Mouse (Mus musculus) CH12F3 (cell line): ENCODE measurements around the gene Olfr541.
"Not testable (repeated sequence)": the region's sequence is repeated elsewhere in the genome, so short reads cannot be mapped to it uniquely, and the experiment has no call there.

Source experiments
- in situ Hi-C: fragments of 300-500 bp; cut with MboI; formaldehyde crosslinking; loops from 2 replicates; pipeline ENCODE4 v1.14.3; 2020; ENCODE audit warnings: low sequenced_read_pairs

The Olfr541 gene

DNA sequence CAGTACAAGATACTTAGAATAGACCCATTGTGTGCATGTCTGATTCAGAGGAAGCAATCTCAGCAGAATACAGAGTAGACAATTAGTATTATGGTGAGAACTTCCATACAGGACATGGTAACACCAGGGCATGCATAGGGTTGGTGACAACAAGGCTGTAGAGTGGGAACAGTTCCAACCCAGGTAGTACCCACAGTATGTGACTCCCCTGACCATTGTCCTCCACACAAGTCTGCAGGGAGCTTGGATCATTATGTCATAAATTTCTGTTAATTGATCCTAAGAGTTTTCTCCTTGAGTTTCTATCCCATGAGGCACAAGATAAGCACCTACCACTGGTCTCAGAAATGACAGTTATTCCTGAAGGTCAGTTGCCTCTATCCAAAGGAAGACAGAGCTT lies at the start of gene Olfr541:
Gene Olfr541, plus strand, starts transcription at position 301 of the 400 bp plus-strand sequence.
- in situ Hi-C loops: no loop called here

DNA sequence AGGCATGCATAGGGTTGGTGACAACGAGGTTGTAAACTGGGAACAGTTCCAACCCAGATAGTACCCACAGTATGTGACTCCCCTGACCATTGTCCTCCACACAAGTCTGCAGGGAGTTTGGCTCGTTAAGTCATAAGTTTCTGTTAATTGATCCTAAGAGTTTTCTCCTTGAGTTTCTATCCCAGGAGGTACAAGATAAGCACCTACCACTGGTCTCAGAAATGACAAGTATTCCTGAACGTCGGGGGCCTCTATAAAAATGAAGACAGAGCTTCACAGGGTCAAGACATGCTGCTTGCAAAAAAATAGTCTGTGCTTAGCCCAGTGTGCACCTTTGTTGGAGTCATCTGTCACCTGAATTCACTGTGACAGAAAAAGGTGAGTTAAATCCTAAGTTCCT lies 37.4 kb upstream of the Olfr541 start, which contains the start of gene Olfr539:
Gene Olfr539, plus strand, starts transcription at position 301 of the 400 bp plus-strand sequence.
- in situ Hi-C loops: no loop called here

DNA sequence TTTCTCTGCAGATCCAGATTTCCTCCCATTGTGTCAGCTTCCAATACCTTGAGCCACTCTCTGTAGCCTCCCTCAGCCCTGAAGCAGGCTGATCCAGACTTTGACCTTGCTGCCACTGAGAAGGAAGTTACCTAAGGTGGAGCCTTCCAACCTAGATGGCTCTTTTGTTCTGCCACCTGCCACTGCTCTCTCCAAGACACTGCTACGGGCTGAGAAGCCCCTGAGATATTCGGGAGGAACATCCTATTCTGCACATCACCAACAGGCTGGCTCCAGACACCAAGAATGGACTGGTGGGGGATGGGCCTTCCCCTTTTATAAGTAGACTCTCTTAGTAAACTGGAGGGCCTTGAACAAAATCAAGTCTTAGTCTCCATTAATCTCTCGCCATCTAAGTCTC lies 26.4 kb upstream of the Olfr541 start:
- in situ Hi-C loops: not testable (repeated sequence)

DNA sequence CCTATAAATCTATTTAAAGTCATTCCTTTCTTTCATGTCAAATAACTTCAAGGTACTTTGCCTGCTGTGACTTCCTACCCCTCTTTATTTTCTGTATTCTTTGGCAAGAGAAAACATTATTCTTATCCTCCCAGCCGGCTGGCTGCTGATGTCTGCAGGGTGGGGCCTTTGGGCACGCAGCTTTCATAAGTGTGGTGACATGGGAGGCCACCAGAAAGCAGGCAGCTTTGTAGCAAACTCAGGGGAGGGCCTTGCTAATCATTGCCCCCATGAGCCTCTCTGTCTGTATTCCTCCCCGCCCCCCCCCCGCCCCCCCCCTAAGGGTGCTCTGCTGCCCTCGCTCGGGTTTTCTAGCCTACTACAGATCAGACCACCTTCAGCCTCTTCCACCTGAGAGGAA lies 21.2 kb upstream of the Olfr541 start:
- in situ Hi-C loops: no loop called here

DNA sequence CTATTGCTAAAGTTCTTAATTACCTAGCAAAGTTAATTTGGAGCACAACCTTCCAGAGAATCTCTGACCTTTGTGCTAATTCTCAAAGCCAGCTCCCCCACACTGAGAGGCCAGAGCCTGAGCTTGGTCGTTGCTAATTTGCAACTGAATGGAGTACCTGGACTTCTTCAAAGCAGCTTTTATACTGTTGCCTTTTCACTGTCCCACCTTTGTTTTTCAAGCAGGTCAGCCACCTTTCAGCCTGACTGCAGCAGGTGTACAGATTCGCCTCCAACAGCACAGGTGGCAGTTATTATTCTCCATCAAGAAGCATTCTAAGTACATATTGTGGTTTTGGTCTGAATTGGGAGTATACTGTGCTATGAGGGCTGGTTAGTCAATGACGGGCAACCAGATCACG lies 17.5 kb upstream of the Olfr541 start:
- in situ Hi-C loops: not testable (repeated sequence)

DNA sequence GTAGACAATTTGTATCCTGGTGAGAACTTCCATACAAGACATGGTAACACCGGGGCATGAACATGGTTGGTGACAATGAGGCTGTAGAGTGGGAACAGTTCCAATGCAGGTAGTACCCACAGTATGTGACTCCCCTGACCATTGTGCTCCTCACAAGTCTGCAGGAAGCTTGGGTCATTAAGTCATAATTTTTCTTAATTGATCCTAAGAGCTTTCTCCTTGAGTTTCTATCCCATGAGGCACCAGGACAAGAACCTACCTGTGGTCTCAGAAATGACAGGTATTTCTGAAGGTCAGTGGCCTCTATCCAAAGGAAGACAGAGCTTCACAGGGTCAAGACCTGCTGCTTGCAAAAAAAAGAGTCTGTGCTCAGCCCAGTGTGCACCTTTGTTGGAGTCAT lies 15.4 kb upstream of the Olfr541 start, which contains the start of gene Olfr45:
Gene Olfr45, plus strand, starts transcription at position 301 of the 400 bp plus-strand sequence.
- in situ Hi-C loops: no loop called here

DNA sequence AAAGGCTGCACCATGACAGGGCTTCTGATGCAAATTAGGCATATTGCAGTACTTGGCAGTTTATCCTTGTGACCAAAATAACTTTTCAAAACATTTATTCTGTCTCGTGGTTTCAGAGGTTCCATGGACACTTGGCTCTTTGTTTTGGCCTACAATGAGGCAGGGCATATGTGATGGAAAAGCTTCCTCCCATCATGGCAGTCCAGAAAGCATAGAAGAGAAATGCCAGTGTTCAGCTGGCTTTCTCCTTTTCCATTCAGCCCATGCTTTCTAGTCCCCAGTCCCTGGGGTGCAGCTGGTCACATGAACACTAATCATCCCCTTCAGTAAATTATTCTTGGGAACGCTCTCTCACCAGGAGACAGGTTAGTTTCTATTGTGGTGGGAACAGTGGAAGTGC lies 9.3 kb downstream of the Olfr541 start:
- in situ Hi-C loops: no loop called here

DNA sequence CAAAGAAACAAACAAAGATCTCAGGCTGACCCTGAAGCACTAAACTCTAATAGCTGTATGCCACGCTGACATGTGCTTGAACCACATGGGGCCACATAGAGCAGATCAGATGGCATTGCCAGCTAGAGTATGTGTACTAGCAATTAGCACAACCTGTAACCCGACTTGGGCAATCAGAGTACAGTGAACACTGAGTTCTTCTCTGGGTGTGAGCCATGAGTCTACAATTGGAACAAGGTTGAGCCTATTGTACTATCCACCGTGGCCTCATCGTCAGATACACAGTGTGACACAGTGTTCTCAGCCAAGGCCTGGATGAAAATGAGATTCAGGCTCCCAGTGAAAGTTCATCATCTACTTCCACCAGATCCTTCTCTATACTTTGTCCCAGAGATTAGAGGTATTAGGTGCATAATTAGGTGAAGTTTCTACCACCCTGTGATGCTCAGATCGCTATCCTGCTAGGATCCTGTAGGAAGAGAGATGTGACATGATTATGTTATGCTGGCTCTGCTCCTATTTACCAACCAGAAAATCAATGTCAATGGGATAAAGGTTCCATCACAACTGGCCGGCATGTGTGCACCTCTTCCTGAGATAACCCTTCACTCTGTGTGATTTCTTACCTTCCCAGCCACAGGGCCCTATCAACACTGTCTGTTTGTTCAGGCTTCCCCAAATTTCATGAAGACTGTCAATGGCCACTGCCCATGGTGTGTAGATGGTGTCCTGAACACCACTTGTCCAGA lies 10.6 kb downstream of the Olfr541 start:
- in situ Hi-C loops: no loop called here

DNA sequence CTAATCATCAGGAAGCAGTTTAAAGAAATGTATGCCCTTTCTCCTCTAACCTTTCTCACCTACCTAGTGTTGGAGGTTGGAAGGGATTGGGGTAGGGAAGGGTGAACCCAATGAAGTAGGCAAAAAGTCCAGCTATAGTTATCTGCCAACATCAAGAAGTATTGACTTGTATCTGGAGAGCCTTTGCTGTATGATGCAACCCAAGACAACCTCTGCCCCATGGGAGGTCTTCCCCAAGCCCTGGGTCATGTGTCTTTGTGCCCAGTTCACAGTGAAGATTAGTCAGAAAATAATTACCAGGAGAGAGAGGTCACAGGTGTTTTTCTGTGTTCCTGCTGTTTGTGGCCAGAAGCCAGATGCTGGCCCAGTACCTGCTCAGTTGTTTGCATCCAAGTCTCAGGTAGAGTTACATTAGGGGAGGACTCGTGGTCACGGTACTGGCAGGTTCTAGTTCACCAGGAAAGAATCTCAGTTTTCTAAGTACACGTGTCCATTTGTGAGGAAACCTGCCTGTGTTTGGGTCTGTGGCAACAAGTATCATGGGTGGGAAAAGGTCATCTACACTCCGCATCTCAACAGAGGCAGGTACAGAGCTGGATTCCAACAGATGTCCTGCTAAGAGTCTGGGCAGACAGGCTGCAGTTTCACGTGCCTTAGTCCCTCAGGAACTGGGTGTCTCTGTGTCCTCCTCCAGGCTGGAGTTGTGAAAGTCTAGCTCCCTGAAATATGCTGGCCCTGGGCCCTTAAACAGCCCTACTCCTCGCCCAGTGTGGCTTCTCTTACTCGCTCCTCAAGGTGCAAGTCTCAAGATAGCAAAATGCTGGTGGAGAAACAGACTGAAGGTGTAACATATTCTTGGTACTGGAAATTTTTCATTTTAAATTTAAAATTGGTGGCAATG lies 20.3 kb downstream of the Olfr541 start:
- in situ Hi-C loops: no loop called here

DNA sequence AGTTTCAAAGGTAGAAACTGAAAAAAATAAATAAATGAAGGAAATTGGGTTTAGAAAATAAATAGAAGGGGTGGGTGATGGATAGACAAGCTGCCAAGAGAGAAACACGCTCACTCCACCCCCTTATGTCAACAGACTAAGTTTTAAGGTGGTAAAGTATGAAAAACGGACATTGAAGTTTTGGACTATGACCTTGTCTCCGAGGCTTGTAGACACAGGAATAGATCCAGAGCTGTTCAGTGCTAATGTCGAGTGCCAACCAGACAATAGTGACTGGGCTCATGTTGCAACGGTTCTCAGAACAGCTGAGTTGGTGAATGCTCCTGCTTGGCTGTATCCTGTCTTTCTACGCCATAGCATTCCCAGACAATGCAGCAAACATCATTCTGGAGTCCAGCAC lies 24.0 kb downstream of the Olfr541 start:
- in situ Hi-C loops: no loop called here

DNA sequence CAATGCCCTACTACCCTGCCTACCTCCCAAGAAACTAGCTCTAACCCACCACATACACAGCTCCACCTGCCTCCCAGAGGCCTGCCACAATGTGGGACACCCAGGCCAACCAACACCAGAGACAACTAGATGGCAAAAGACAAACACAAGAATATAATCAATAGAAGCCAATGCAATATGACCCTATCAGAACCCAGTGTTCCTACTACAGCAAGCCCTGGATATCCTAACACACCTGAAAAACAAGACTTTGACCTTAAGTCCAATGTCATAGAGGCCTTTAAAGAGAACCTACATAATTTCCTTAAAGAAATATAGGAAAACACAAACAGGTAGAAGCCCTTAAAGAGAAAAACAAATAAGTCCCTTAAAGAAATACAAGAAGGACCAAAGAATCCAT lies 28.5 kb downstream of the Olfr541 start:
- in situ Hi-C loops: no loop called here

DNA sequence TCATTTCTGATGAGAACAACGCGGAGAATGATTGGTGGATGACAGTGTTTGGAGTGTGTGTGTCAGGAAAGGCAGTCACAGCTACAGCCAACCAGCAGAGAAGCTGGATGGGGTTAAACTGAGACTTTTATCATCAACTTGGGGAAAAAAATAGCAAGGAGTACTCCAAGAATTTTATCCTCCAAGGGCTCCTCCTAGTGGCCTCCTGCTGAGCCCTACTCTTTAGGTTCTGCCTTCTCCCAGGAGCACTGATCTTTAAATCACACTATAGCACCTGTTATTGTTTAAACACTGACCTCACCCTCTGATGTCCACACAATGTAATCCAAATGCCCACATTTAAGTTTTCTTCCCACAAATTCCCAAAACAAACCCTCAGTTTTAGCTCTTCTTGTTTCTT lies 36.1 kb downstream of the Olfr541 start:
- in situ Hi-C loops: no loop called here

DNA sequence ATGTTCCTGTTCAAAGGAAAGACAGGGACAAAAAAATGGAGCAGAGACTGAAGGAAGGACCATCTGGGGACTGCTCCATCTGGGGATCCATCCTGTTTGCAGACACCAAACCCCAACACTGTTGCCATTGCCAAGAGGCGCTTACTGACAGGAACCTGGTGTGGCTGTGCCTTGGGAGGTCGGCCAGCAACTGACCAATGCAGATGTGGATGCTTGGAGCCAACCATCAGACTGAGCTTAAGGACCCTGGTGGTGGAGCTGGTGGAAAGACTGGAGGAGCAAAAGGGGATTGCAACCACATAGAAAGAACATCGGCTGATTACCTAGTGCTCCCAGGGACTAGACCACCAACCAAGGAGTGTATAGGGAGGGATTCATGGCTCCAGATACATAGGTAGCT lies 50.3 kb downstream of the Olfr541 start:
- in situ Hi-C loops: no loop called here

DNA sequence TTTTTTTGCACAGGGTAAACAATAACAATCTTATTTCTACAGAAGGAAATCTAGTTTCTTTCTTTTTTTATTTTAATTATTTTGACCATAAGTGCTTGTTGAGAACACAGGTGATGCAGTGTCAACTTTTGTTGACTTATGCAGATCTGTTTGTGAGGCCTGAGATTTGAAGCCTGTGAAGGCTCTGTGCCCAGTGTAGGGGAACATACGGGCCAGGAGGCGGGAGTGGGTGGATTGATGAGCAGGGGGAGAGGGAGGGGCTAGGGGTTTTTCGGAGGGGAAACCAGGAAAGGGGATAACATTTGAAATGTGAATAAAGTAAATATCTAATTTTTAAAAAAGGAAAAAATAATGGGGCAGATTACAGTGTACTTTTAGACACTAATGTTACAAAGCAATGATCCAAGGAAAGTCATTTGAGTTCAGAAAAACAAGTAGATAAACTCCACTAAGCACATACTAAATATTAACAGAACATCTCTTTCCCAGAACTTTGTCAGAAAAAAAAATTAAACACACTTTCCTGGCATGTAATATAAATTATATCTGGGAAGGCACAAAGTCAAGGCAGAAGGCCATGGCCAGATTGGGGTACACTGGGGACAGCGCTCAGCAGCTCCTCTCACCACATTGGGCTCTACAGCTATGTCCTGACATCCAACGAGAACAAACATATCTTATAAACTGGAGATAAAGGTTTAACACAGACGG lies 51.2 kb downstream of the Olfr541 start:
- in situ Hi-C loops: no loop called here

DNA sequence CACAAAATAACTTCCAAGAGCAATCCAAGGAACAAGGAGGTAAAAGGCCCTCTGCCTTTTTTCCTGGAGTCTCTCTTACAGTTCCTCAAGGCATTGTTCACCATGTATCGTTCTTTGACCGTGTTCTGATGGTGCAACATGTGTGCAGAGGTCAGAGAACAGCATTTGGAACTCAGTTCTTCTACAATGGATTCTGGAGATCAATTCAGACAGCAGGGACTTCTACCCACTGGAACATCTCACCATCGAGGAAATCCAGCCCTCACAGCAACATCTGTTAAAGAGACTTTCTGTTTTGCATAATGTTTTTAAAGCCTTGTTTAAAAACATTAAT lies 51.7 kb downstream of the Olfr541 start:
- in situ Hi-C loops: no loop called here

DNA sequence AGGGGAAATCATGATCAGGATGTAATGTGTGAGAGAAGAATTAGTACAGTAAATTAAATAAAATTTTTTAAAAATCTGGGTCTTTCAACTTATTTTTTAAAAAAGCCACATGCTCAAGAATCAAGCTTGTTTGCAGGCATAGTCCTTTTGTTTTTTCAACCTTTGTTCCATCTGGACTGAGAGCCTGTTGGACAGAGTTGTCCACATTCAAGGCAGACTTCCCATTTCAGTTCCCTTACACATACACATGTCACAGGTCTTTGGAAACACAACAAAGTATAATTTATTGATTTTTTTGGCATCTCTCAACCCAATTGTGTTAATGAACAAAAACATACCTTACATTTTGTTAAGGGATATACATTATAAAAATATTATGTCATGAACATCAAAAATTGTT lies 57.5 kb downstream of the Olfr541 start:
- in situ Hi-C loops: no loop called here
